In genomic region chr8:58521932-58522331, GRCm38 (mm10) we compare ENCODE assay signal across 17 mouse cellular contexts.
"Had no signal": no experiment of that assay in that cellular context is flagged by ENCODE, and none has a peak within 500 bp of the region (broad histone marks: within the 10 kb centered on the region; RNA-seq: fewer than 3 reads in every experiment).

No protein-coding gene starts in this region.

- H3K27ac ChIP-seq: liver, embryonic 15.5 days; lung, embryonic 15.5 days; macrophage; neural tube, embryonic 12.5 days; stomach, embryonic 15.5 days; stomach, postnatal 0 days had no signal

- H3K4me3 ChIP-seq: liver, embryonic 15.5 days; lung, embryonic 15.5 days; megakaryocyte, embryonic 14.5 days; neural tube, embryonic 12.5 days; stomach, embryonic 15.5 days had no signal

- H3K4me2 ChIP-seq: liver, embryonic 15.5 days; lung, embryonic 15.5 days; midbrain, embryonic 11.5 days; neural tube, embryonic 12.5 days; stomach, embryonic 15.5 days had no signal

- H3K9me3 ChIP-seq: liver, embryonic 15.5 days; lung, embryonic 15.5 days; megakaryocyte, embryonic 14.5 days; neural tube, embryonic 12.5 days; stomach, embryonic 15.5 days had no signal

- ATAC-seq: liver, postnatal 0 days; lung, postnatal 0 days had no signal

- H3K4me1 ChIP-seq: liver, embryonic 15.5 days; lung, embryonic 15.5 days; megakaryocyte, embryonic 14.5 days; neural tube, embryonic 12.5 days; stomach, embryonic 15.5 days had no signal

- DNase-seq: liver, postnatal 0 days; lung, adult 2 months; lung, postnatal 14 days; lung, postnatal 36 days; right cerebral cortex, postnatal 14 days; thymus, adult 2 months; thymus, postnatal 25 days; thymus, postnatal 4 days had no signal

- H3K36me3 ChIP-seq: liver, embryonic 15.5 days; lung, embryonic 15.5 days; neural tube, embryonic 12.5 days; stomach, embryonic 15.5 days had no signal

- H3K9ac ChIP-seq: liver, embryonic 15.5 days; liver, postnatal 0 days; lung, embryonic 15.5 days; neural tube, embryonic 12.5 days; stomach, embryonic 15.5 days had no signal

- H3K27me3 ChIP-seq: liver, embryonic 15.5 days; lung, embryonic 15.5 days; megakaryocyte, embryonic 14.5 days; neural tube, embryonic 12.5 days; stomach, embryonic 15.5 days had no signal
